Mouse (Mus musculus): Measurements from ENCODE around the gene Emc9. TPM values are rescaled to one million over a fixed set of nuclear protein-coding genes. Genes with fewer than 3 reads are reported as not detected.
A peak's percentile ranks its signal among the peaks of the same experiment; 100 is the strongest.

Gene Emc9
- total and polyA plus RNA-seq, 2 experiments from 2014 or later = 37.6 to 52.9 TPM

DNA sequence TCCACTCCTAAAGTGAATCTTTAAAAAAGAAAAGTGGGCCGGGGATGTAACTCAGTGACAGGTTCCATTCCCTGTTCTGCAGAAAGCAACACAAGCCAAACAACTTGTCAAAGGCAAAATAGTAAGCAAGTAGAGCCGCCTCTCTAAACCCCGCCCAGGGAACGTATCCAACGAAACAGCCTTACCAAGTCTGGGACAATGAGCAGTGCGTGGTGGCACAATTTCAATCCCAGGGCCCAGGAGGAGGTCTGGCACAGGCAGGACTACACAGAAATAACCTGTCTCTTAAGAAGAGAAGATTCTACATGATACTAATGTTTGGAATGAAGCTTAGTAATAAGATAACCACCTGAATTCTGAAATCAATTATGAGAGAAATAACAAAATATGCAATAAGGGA is 34.9 kb downstream of the Emc9 start:
- ATAC-seq (ENCODE audit: insufficient read depth, low read depth) (no peak), DNase-seq (ENCODE audit: low spot score) (no peak)
- no peak overlapping the region for H3K9ac ChIP-seq (replicated peaks; ENCODE audit: low read depth, low read length)
- no peaks in the 10 kb centered on the region for H3K27me3 ChIP-seq (ENCODE audit: control insufficient read depth, insufficient read depth, low read length)
- H3K4me3 ChIP-seq (ENCODE audit: low read depth, low read length) = no peak overlapping the region
- no peak overlapping the region for H3K4me2 ChIP-seq (ENCODE audit: low read depth, low read length)
- H3K4me1 ChIP-seq (ENCODE audit: control insufficient read depth, insufficient read depth) = no peaks in the 10 kb centered on the region
- H3K27ac ChIP-seq (ENCODE audit: low read depth) = no peak overlapping the region
- peaks cover 43% of the 10 kb centered on the region for H3K36me3 ChIP-seq (replicated peaks; ENCODE audit: control insufficient read depth, insufficient read depth, low read length)
- no peaks in the 10 kb centered on the region for H3K9me3 ChIP-seq (replicated peaks; ENCODE audit: control insufficient read depth, low read length)
- 81% methylated on average over 6 of the region's 6 CpGs for WGBS
- TF ChIP-seq CTCF (IDR thresholded peaks at IDR 0.05; ENCODE audit: low read depth) = no peak
- TF ChIP-seq EP300 (IDR thresholded peaks at IDR 0.05; ENCODE audit: low read depth) = no peak

GRCm38 (mm10) chr14:55544334-55544733 is 40.8 kb downstream of the Emc9 start:
- peaks cover 60% of the 10 kb centered on the region for H3K36me3 ChIP-seq (replicated peaks; ENCODE audit: control insufficient read depth, insufficient read depth, low read length)
- TF ChIP-seq CTCF (IDR thresholded peaks at IDR 0.05; ENCODE audit: low read depth) (no peak), EP300 (IDR thresholded peaks at IDR 0.05; ENCODE audit: low read depth) (no peak)

GRCm38 (mm10) chr14:55542268-55542667 is 42.8 kb downstream of the Emc9 start:
- WGBS = 93% methylated on average over 12 of the region's 12 CpGs
- TF ChIP-seq EP300 (IDR thresholded peaks at IDR 0.05; ENCODE audit: low read depth) (no peak), CTCF (IDR thresholded peaks at IDR 0.05; ENCODE audit: low read depth) (no peak)
- Histone ChIP-seq H3K4me3 (ENCODE audit: low read depth, low read length) (no peak overlapping the region), H3K4me2 (ENCODE audit: low read depth, low read length) (no peak overlapping the region), H3K36me3 (replicated peaks; ENCODE audit: control insufficient read depth, insufficient read depth, low read length) (peaks cover 40% of the 10 kb centered on the region), H3K9me3 (replicated peaks; ENCODE audit: control insufficient read depth, low read length) (no peaks in the 10 kb centered on the region), H3K27ac (ENCODE audit: low read depth) (no peak overlapping the region), H3K9ac (replicated peaks; ENCODE audit: low read depth, low read length) (no peak overlapping the region), H3K27me3 (ENCODE audit: control insufficient read depth, insufficient read depth, low read length) (no peaks in the 10 kb centered on the region), H3K4me1 (ENCODE audit: control insufficient read depth, insufficient read depth) (peaks cover 13% of the 10 kb centered on the region)
- ATAC-seq (ENCODE audit: insufficient read depth, low read depth) = no peak
- no peak for DNase-seq (ENCODE audit: low spot score)

More at GRCm38 (mm10) chr14:55544334-55544733, 40.8 kb downstream of the Emc9 start:
- Histone ChIP-seq H3K4me2 (ENCODE audit: low read depth, low read length) (no peak overlapping the region), H3K4me1 (ENCODE audit: control insufficient read depth, insufficient read depth) (peaks cover 13% of the 10 kb centered on the region), H3K9me3 (replicated peaks; ENCODE audit: control insufficient read depth, low read length) (no peaks in the 10 kb centered on the region), H3K9ac (replicated peaks; ENCODE audit: low read depth, low read length) (no peak overlapping the region), H3K27ac (ENCODE audit: low read depth) (no peak overlapping the region), H3K4me3 (ENCODE audit: low read depth, low read length) (no peak overlapping the region), H3K27me3 (ENCODE audit: control insufficient read depth, insufficient read depth, low read length) (no peaks in the 10 kb centered on the region)
- ATAC-seq (ENCODE audit: insufficient read depth, low read depth) = no peak
- 65% methylated on average over 9 of the region's 9 CpGs for WGBS
- no peak for DNase-seq (ENCODE audit: low spot score)

DNA sequence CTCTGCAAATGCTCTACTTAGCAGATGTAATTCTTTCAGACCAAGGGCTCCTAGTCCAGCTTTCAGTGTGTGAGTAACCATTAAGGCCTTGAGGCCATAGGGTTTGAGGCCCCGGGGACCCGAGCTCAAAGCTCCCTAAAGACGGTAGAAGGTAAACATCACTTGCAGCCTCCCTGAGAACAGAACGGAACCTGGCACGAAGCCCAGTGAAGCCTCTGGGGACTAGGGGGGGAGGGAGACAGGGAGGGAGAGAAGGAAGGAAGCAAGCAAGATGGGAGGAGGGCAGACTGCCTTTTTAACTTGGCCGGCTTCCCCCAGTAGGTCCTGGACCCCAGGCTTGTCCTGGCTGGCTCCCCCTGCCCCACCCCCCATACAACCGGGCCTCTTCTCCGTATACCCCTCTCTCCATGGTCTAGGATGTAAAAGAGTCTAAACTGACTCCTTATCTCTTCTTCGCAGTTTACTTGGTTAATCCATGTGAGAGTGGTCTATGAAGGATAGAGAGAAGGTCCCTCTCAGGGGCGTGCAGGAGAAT is 44.2 kb downstream of the Emc9 start:
- Histone ChIP-seq H3K4me2 (ENCODE audit: low read depth, low read length) (peak overlapping the region; percentile 83), H3K4me3 (ENCODE audit: low read depth, low read length) (peak overlapping the region; percentile 73), H3K27me3 (ENCODE audit: control insufficient read depth, insufficient read depth, low read length) (no peaks in the 10 kb centered on the region), H3K9ac (replicated peaks; ENCODE audit: low read depth, low read length) (peak overlapping the region; percentile 77), H3K4me1 (ENCODE audit: control insufficient read depth, insufficient read depth) (peaks cover 13% of the 10 kb centered on the region), H3K36me3 (replicated peaks; ENCODE audit: control insufficient read depth, insufficient read depth, low read length) (peaks cover 26% of the 10 kb centered on the region), H3K27ac (ENCODE audit: low read depth) (peak overlapping the region; percentile 87), H3K9me3 (replicated peaks; ENCODE audit: control insufficient read depth, low read length) (no peaks in the 10 kb centered on the region)
- peak; percentile 67 for DNase-seq (ENCODE audit: low spot score)
- TF ChIP-seq EP300 (IDR thresholded peaks at IDR 0.05; ENCODE audit: low read depth) = 0 out of 2 replicates have a peak, but pooled peaks have one; percentile 29
- TF ChIP-seq CTCF (IDR thresholded peaks at IDR 0.05; ENCODE audit: low read depth) = no peak
- 6% methylated on average over 10 of the region's 10 CpGs for WGBS
- ATAC-seq (ENCODE audit: insufficient read depth, low read depth) = peak; percentile 45

- H3K4me3 ChIP-seq (ENCODE audit: low read depth, low read length) = peak within 1 kb of the TSS; percentile 73
- no peak for TF ChIP-seq EP300 (IDR thresholded peaks at IDR 0.05; ENCODE audit: low read depth)
- no peak for TF ChIP-seq CTCF (IDR thresholded peaks at IDR 0.05; ENCODE audit: low read depth)
- WGBS = under 1% methylated on average over 32 of the region's 32 CpGs
- H3K4me1 ChIP-seq (ENCODE audit: control insufficient read depth, insufficient read depth) = peaks cover 13% of the 10 kb centered on the region
- H3K27me3 ChIP-seq (ENCODE audit: control insufficient read depth, insufficient read depth, low read length) = no peaks in the 10 kb centered on the region
- H3K36me3 ChIP-seq (replicated peaks; ENCODE audit: control insufficient read depth, insufficient read depth, low read length) = peaks cover 20% of the 10 kb centered on the region
- ATAC-seq (ENCODE audit: insufficient read depth, low read depth) (peak; percentile 90), DNase-seq (ENCODE audit: low spot score) (peak; percentile 94)
- no peaks in the 10 kb centered on the region for H3K9me3 ChIP-seq (replicated peaks; ENCODE audit: control insufficient read depth, low read length)
- peak within 1 kb of the TSS; percentile 77 for H3K9ac ChIP-seq (replicated peaks; ENCODE audit: low read depth, low read length)
- peak within 1 kb of the TSS; percentile 83 for H3K4me2 ChIP-seq (ENCODE audit: low read depth, low read length)
- H3K27ac ChIP-seq (ENCODE audit: low read depth) = peak within 1 kb of the TSS; percentile 87
Observed at GRCm38 (mm10) chr14:55540067-55540786, 44.9 kb downstream of the Emc9 start, which contains the start of gene Pck2. Pck2 (plus strand) TSS chr14:55540266.

Measured in heart, postnatal 0 days (tissue).